Mouse (Mus musculus) kidney, adult 10 weeks (tissue): Measurements from ENCODE around the gene Scd4. TPM values are rescaled to one million over a fixed set of nuclear protein-coding genes. Genes with fewer than 3 reads are reported as not detected.

Experiments
- polyA plus RNA-seq: library from polyadenylated mRNA; stranded (reverse); fragments of 350-450 nt; fragmentation: Illumina TruSeq; extraction: RNeasy Lipid Tissue Mini Kit (QIAGEN cat#74804); gene quantifications from one replicate; pipeline ENCODE4 v1.2.3, GENCODE M21; 2014; ENCODE audit warnings: low read depth, low replicate concordance

Gene Scd4
- polyA plus RNA-seq = 0.20 TPM

DNA sequence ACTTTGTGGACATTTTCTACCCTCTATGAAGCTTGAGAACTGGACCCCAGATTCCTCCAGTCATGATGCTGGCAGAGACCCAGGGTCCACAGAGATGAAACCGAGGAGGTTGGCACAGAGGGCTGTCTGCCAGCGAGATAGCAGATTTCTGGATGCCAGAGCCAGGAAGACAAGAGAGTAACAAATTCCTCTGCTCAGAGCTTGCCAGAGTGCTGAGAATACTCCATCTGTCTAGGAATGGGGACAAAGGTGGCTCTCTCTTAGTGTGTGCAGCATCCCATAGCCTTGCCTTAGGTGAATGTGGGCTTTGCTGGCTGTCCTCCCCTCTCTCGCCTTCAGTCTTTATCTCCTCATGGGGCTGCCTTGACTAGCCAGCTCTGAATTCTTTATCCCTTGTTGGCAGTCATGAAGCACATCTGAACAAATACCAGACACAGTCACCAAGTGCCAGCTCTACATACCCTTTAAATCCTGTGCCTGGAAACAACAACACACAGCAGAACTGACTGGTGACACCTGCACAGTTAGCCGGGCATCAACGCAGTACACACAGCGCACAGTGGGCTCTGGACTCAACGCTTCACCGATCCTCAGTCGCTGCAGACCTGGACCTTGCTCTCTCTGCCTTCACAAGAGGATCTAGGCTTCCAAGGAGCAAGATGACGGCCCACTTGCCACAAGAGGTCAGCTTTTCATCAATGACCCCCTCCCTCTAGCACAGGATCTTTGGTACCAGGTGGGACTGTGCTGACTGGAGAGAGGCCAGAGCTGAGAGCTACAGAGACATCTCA, at the start of gene Scd4:
Scd4 (plus strand) TSS at position 260 of the 791 bp plus-strand sequence.

DNA sequence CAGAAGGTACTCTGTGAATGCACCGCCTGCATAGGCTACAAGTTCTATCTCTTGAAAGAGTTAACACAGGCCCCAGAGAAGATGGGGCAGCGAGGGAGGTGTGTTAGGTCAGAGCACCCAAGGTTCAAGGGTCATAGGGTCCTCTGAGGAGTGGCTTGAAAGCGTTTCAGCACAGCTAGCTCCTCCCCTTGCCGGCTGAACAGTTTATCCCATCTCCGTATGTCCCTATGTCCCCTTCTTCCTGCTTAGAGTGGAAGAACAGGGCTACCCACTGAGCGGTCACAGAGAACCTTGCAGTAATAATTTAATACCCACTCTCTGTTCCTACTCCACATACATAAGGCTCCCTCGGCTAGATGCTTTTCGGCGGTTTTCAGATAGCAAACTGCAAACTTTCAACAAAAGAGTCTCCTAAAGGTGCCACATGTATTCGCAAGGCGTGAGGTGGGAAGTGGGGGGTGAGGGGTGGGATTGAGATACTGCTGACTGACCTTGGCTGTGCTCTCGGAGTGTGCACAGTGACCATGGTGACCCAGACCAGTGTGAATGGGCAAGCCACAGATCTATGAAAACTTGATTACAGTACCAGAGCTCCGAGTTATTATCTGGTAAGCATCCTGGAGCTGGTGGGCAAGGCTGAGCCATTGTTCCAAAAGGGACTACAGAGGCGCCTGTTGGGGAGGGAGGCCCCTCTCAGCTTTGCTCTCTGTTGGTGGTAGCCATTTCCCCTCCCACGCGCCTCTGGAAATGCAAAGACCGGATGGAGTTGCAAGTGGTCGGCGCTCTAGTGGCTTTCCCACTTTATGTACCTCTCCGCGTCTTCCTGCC, 39.7 kb upstream of the Scd4 start, which contains the start of gene Scd2:
Scd2 (plus strand) TSS at position 734 of the 828 bp plus-strand sequence.

Other genes starting within 250 kb of the Scd4 start
- 380 TPM for gene Chuk, start 225.6 kb upstream of the Scd4 start, polyA plus RNA-seq
- gene Cwf19l1, start 197.2 kb upstream of the Scd4 start, polyA plus RNA-seq = 9.9 TPM
- 32.5 TPM for gene Bloc1s2, start 186.6 kb upstream of the Scd4 start, polyA plus RNA-seq
- gene Pkd2l1, start 140.7 kb upstream of the Scd4 start, polyA plus RNA-seq = not detected
- gene Scd3, start 129.8 kb upstream of the Scd4 start, polyA plus RNA-seq = 0.20 TPM
- 70.4 TPM for gene Scd2, start 39.4 kb upstream of the Scd4 start, polyA plus RNA-seq
- gene Scd1, start 74.8 kb downstream of the Scd4 start, polyA plus RNA-seq = 503 TPM
- 0.44 TPM for gene Wnt8b, start 160.4 kb downstream of the Scd4 start, polyA plus RNA-seq
- not detected for gene Sec31b, start 212.8 kb downstream of the Scd4 start, polyA plus RNA-seq
- gene Gm20538, start 219.7 kb downstream of the Scd4 start, polyA plus RNA-seq = not detected
- gene Ndufb8, start 222.3 kb downstream of the Scd4 start, polyA plus RNA-seq = 182 TPM
- gene Hif1an, start 229.8 kb downstream of the Scd4 start, polyA plus RNA-seq = 11.1 TPM